Mouse (Mus musculus) effector memory CD4-positive, alpha-beta T cell, adult 5 months (primary cell): Measurements from ENCODE around the gene Helz. TPM values are rescaled to one million over a fixed set of nuclear protein-coding genes. Genes with fewer than 3 reads are reported as not detected.

Experiments used
- polyA plus RNA-seq: library from polyadenylated mRNA; unstranded; fragments of 100-300 nt; shearing (Covaris generic); gene quantifications from one replicate; pipeline ENCODE4 v1.2.1, GENCODE M21; 2017

Gene Helz
- polyA plus RNA-seq = 52.3 TPM

DNA sequence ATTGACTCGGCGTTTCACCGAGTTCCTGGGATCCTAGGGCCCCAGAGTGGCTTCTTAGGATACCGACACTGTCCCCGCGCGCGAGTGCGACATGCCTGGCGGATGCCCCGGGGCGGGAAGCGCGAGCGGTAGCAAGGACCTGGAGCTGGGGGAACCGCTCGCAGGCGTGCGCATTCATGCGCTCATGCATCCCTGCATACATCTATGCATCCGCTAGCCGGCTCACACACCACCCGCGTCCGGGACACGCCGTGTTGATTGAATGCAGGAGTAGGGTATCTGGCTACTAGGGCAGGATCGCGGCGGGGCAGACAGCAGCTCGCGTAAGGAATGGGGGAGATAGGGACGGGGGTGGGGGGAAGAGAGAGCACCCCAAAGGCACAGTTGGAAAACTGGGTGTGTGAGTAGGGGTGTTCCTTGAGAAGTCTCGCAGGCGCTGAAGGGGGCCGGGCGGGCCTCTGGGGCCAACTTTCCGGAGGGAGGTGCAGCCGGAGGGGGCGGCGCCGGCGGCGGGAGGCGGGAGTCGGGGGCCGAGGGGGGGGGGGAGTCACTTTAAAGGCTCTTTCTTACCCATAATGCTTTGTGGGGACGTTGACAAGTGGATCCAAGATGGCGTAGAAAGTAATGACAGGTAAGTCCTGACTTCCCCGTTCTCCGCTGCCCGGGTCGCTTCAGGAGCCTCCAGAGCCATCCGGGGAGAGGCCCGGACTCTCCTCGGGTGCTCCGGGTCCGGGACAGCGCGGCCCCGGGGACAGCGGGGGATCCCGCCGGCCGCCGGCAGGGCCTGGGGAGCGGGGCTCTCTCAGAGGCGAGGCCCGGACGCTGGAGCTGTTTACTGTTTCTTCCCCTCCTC lies at the start of gene Helz:
TSS of gene Helz (plus strand) at position 580 of the 853 bp plus-strand sequence.

DNA sequence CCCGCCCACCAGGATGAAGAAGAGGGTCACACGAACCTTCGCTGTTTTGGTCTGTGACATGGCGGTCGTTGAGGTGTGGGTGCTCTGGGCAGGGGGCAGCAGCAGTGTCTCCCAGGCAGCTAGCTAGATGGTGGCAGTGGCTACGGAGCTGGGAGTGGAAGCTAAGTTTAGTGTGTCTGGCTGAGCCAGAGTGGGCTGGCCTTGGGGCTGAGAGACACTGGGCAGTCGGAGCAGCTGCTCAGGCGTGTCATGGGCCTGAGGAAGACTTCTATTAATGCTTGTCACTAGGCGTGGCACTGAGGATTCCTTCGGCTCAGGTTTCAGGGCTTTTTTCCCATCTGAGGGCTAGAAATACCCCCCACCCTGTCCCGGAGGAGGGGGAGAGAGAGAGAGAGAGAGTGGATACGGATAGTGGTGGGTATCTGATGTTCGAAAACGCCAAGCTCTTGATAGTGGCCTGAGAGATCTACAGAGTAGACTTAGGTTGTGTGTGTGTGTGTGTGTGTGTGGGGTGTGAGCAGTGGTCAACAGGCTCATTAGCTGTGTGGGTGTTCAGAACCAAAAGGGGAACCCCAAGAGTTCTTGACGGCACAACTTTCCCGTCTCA lies 168.7 kb downstream of the Helz start, which contains the start of gene Cacng1:
TSS of gene Cacng1 (minus strand) at position 191 of the 607 bp plus-strand sequence.

Other genes starting within 250 kb of the Helz start
- gene Pitpnc1, start 77.2 kb upstream of the Helz start, polyA plus RNA-seq = 89.6 TPM
- 89.5 TPM for gene Psmd12, start 68.4 kb upstream of the Helz start, polyA plus RNA-seq
- not detected for gene Cacng1, start 168.6 kb downstream of the Helz start, polyA plus RNA-seq
- 0.25 TPM for gene Cacng4, start 246.6 kb downstream of the Helz start, polyA plus RNA-seq